Mouse (Mus musculus) ES-E14 (cell line): ENCODE measurements around the gene Pcdh15. TPM values are rescaled to one million over a fixed set of nuclear protein-coding genes. Genes with fewer than 3 reads are reported as not detected.

Experiments used
- DNase-seq: peaks from one replicate; pipeline ENCODE4 v3.0.0-alpha.2; 2013; ENCODE audit warnings: low read depth, low spot score
- H3K27ac ChIP-seq: 2 replicates; pipeline ENCODE4 v1.5.1; 2012; ENCODE audit warnings: low read depth, mild to moderate bottlenecking, low read length, moderate library complexity, mixed read lengths; ENCODE audit not compliant: poor library complexity, insufficient read depth, severe bottlenecking
- H3K36me3 ChIP-seq: 2 replicates; pipeline ENCODE4 v1.6.1; 2012; ENCODE audit warnings: mild to moderate bottlenecking, low read length, moderate library complexity, mixed read lengths; ENCODE audit not compliant: control insufficient read depth, poor library complexity, insufficient read depth, severe bottlenecking
- H3K4me1 ChIP-seq, 2 experiments: fragments of 150-350 bp in 1 of 2; sonication (generic) in 1 of 2; 2 replicates each; pipeline ENCODE4 v1.6.1; 2012; ENCODE audit warnings: low read length in 2 of 2, mild to moderate bottlenecking in 1 of 2, mixed read lengths in 1 of 2; ENCODE audit not compliant: control insufficient read depth in 2 of 2, insufficient read depth in 2 of 2, poor library complexity in 1 of 2
- H3K4me3 ChIP-seq, 2 experiments: fragments of 150-350 bp in 1 of 2; sonication (generic) in 1 of 2; 2 replicates each; pipeline ENCODE4 v1.5.1; 2012; ENCODE audit warnings: low read length in 2 of 2, low read depth in 1 of 2, mild to moderate bottlenecking in 1 of 2, mixed read lengths in 1 of 2; ENCODE audit not compliant: insufficient read depth in 1 of 2, poor library complexity in 1 of 2, severe bottlenecking in 1 of 2
- H3K9ac ChIP-seq: 2 replicates; pipeline ENCODE4 v1.6.1; 2012; ENCODE audit warnings: low read depth, mild to moderate bottlenecking, low read length, mixed read lengths; ENCODE audit not compliant: poor library complexity, insufficient read depth, severe bottlenecking
- H3K9me3 ChIP-seq: fragments of 150-350 bp; sonication (generic); 2 replicates; pipeline ENCODE4 v1.6.1; 2012; ENCODE audit warnings: low read depth, mild to moderate bottlenecking, low read length; ENCODE audit not compliant: control insufficient read depth, insufficient read depth
- CHD2 ChIP-seq: IDR thresholded peaks from 2 replicates; pipeline ENCODE4 v1.6.1; 2014; ENCODE audit warnings: mild to moderate bottlenecking, low read depth, low read length, inconsistent platforms
- HCFC1 ChIP-seq: IDR thresholded peaks from 2 replicates; pipeline ENCODE4 v1.6.1; 2012; ENCODE audit warnings: low read length, inconsistent platforms, borderline replicate concordance; ENCODE audit not compliant: insufficient read depth
- MAFK ChIP-seq: IDR thresholded peaks from 2 replicates; pipeline ENCODE4 v1.6.1; 2014; ENCODE audit warnings: mild to moderate bottlenecking, low read depth, low read length, inconsistent platforms; ENCODE audit not compliant: insufficient read depth
- ZC3H11A ChIP-seq: IDR thresholded peaks from 2 replicates; pipeline ENCODE4 v1.6.1; 2012; ENCODE audit warnings: low read depth, mild to moderate bottlenecking, inconsistent platforms, low read length, borderline replicate concordance
- ZNF384 ChIP-seq: IDR thresholded peaks from 2 replicates; pipeline ENCODE4 v1.6.1; 2012; ENCODE audit warnings: low read depth, low read length, inconsistent platforms
- in situ Hi-C, 2 experiments: fragments of 600-800 bp; cut with MboI; formaldehyde crosslinking; loops; one replicate each; pipeline ENCODE4 v1.15.1; 2025; ENCODE audit warnings: low sequenced_read_pairs in 2 of 2, inconsistent platforms in 1 of 2; ENCODE audit not compliant: unreplicated experiment in 2 of 2
- total RNA-seq: library from RNA; depleted of rRNA; stranded (reverse); fragments of 300-350 nt; gene quantifications from 2 replicates; pipeline ENCODE4 v1.2.3, GENCODE M21; 2012

Pcdh15 gene
- total RNA-seq, 1 experiment: 0.04 TPM

GRCm38 (mm10) chr10:73821657-73822583, 722.8 kb downstream of the Pcdh15 start:
- TF ChIP-seq ZC3H11A (no peak), HCFC1 (no peak), MAFK (no peak), CHD2 (no peak), ZNF384 (no peak)
- DNase-seq: no peak
- no peak overlapping the region for H3K27ac ChIP-seq
- no peaks in the 10 kb centered on the region for H3K9me3 ChIP-seq
- no peak overlapping the region for H3K4me3 ChIP-seq
- H3K9ac ChIP-seq: no peak overlapping the region
- in situ Hi-C loops: no loop called here
- no peaks in the 10 kb centered on the region for H3K4me1 ChIP-seq
- H3K36me3 ChIP-seq: no peaks in the 10 kb centered on the region

GRCm38 (mm10) chr10:73823214-73823613, 724.1 kb downstream of the Pcdh15 start:
- Histone ChIP-seq H3K9ac (no peak overlapping the region), H3K27ac (no peak overlapping the region), H3K36me3 (no peaks in the 10 kb centered on the region), H3K9me3 (no peaks in the 10 kb centered on the region), H3K4me1 (no peaks in the 10 kb centered on the region), H3K4me3 (no peak overlapping the region)
- no peak for DNase-seq
- in situ Hi-C loops: no loop called here
- TF ChIP-seq ZC3H11A: no peak
- TF ChIP-seq ZNF384: no peak
- no peak for TF ChIP-seq HCFC1
- no peak for TF ChIP-seq MAFK
- no peak for TF ChIP-seq CHD2

- no peaks in the 10 kb centered on the region for H3K4me1 ChIP-seq
- H3K27ac ChIP-seq: no peak overlapping the region
- no peaks in the 10 kb centered on the region for H3K36me3 ChIP-seq
- TF ChIP-seq ZC3H11A (no peak), HCFC1 (no peak), CHD2 (no peak), ZNF384 (no peak), MAFK (no peak)
- no peak overlapping the region for H3K9ac ChIP-seq
- in situ Hi-C loops: no loop called here
- no peaks in the 10 kb centered on the region for H3K9me3 ChIP-seq
- DNase-seq: no peak
- H3K4me3 ChIP-seq: no peak overlapping the region
Measured at GRCm38 (mm10) chr10:73826354-73826753, 727.2 kb downstream of the Pcdh15 start.

- in situ Hi-C loops: no loop called here
- Histone ChIP-seq H3K27ac (no peak overlapping the region), H3K9ac (no peak overlapping the region), H3K4me3 (no peak overlapping the region), H3K36me3 (no peaks in the 10 kb centered on the region), H3K4me1 (no peaks in the 10 kb centered on the region), H3K9me3 (no peaks in the 10 kb centered on the region)
- TF ChIP-seq HCFC1 (no peak), ZC3H11A (no peak), ZNF384 (no peak), CHD2 (no peak), MAFK (no peak)
- no peak for DNase-seq
Measured at GRCm38 (mm10) chr10:73828781-73829180, 729.6 kb downstream of the Pcdh15 start.
